Mouse (Mus musculus): Measurements from ENCODE around the gene Gramd1b. TPM values are rescaled to one million over a fixed set of nuclear protein-coding genes. Genes with fewer than 3 reads are reported as not detected.

Gramd1b gene
- polyA plus RNA-seq, 1 experiment from 2014 or later, result 2.7 TPM

- H3K9ac ChIP-seq, result no peak overlapping the region
- H3K27me3 ChIP-seq (ENCODE audit: insufficient read depth, low read length), result no peaks in the 10 kb centered on the region
- no peak for ATAC-seq (ENCODE audit: insufficient read depth)
- no peaks in the 10 kb centered on the region for H3K4me1 ChIP-seq (ENCODE audit: insufficient read depth)
- WGBS, result 74% methylated on average over 3 of the region's 3 CpGs
- H3K27ac ChIP-seq (ENCODE audit: low read depth), result no peak overlapping the region
- no peak for TF ChIP-seq CTCF (IDR thresholded peaks at IDR 0.05; ENCODE audit: low read depth)
- DNase-seq, result no peak
- no peak overlapping the region for H3K4me2 ChIP-seq
- no peak overlapping the region for H3K4me3 ChIP-seq (ENCODE audit: low read depth, low read length)
- H3K36me3 ChIP-seq (ENCODE audit: insufficient read depth), result no peaks in the 10 kb centered on the region
- no peaks in the 10 kb centered on the region for H3K9me3 ChIP-seq (ENCODE audit: low read depth, low read length)
Measured at GRCm38 (mm10) chr9:40481271-40481670, 49.9 kb downstream of the Gramd1b start.

- Histone ChIP-seq H3K4me2 (no peak overlapping the region), H3K36me3 (ENCODE audit: insufficient read depth) (no peaks in the 10 kb centered on the region), H3K27me3 (ENCODE audit: insufficient read depth, low read length) (no peaks in the 10 kb centered on the region), H3K9ac (no peak overlapping the region), H3K27ac (ENCODE audit: low read depth) (no peak overlapping the region), H3K9me3 (ENCODE audit: low read depth, low read length) (no peaks in the 10 kb centered on the region), H3K4me1 (ENCODE audit: insufficient read depth) (no peaks in the 10 kb centered on the region), H3K4me3 (ENCODE audit: low read depth, low read length) (no peak overlapping the region)
- WGBS, result 42% methylated on average over 4 of the region's 4 CpGs
- peak; percentile 66 for DNase-seq
- peak; percentile 74 for TF ChIP-seq CTCF (IDR thresholded peaks at IDR 0.05; ENCODE audit: low read depth)
- ATAC-seq (ENCODE audit: insufficient read depth), result no peak
Measured at GRCm38 (mm10) chr9:40479333-40479732, 51.9 kb downstream of the Gramd1b start.

- Histone ChIP-seq H3K4me2 (no peak overlapping the region), H3K4me3 (ENCODE audit: low read depth, low read length) (no peak overlapping the region), H3K27ac (ENCODE audit: low read depth) (no peak overlapping the region), H3K9ac (no peak overlapping the region), H3K27me3 (ENCODE audit: insufficient read depth, low read length) (no peaks in the 10 kb centered on the region), H3K36me3 (ENCODE audit: insufficient read depth) (no peaks in the 10 kb centered on the region), H3K4me1 (ENCODE audit: insufficient read depth) (no peaks in the 10 kb centered on the region), H3K9me3 (ENCODE audit: low read depth, low read length) (no peaks in the 10 kb centered on the region)
- ATAC-seq (ENCODE audit: insufficient read depth), result no peak
- TF ChIP-seq CTCF (IDR thresholded peaks at IDR 0.05; ENCODE audit: low read depth), result no peak
- 65% methylated on average over 9 of the region's 9 CpGs for WGBS
- DNase-seq, result no peak
Measured at GRCm38 (mm10) chr9:40478146-40478900, 52.9 kb downstream of the Gramd1b start.

- no peaks in the 10 kb centered on the region for H3K9me3 ChIP-seq (ENCODE audit: low read depth, low read length)
- no peak overlapping the region for H3K9ac ChIP-seq
- no peak for TF ChIP-seq CTCF (IDR thresholded peaks at IDR 0.05; ENCODE audit: low read depth)
- H3K4me1 ChIP-seq (ENCODE audit: insufficient read depth), result no peaks in the 10 kb centered on the region
- 85% methylated on average over 2 of the region's 2 CpGs for WGBS
- no peak overlapping the region for H3K4me2 ChIP-seq
- H3K27me3 ChIP-seq (ENCODE audit: insufficient read depth, low read length), result no peaks in the 10 kb centered on the region
- no peak for DNase-seq
- H3K4me3 ChIP-seq (ENCODE audit: low read depth, low read length), result no peak overlapping the region
- no peaks in the 10 kb centered on the region for H3K36me3 ChIP-seq (ENCODE audit: insufficient read depth)
- H3K27ac ChIP-seq (ENCODE audit: low read depth), result no peak overlapping the region
- no peak for ATAC-seq (ENCODE audit: insufficient read depth)
Measured at GRCm38 (mm10) chr9:40477611-40478010, 53.6 kb downstream of the Gramd1b start.

GRCm38 (mm10) chr9:40476098-40476497 is 55.1 kb downstream of the Gramd1b start:
- no peaks in the 10 kb centered on the region for H3K4me1 ChIP-seq (ENCODE audit: insufficient read depth)
- H3K9me3 ChIP-seq (ENCODE audit: low read depth, low read length), result no peaks in the 10 kb centered on the region
- no peaks in the 10 kb centered on the region for H3K36me3 ChIP-seq (ENCODE audit: insufficient read depth)
- no peak for DNase-seq
- no peak for TF ChIP-seq CTCF (IDR thresholded peaks at IDR 0.05; ENCODE audit: low read depth)
- H3K4me2 ChIP-seq, result no peak overlapping the region
- WGBS, result 83% methylated on average over 11 of the region's 11 CpGs
- no peak overlapping the region for H3K4me3 ChIP-seq (ENCODE audit: low read depth, low read length)
- no peak overlapping the region for H3K27ac ChIP-seq (ENCODE audit: low read depth)
- H3K27me3 ChIP-seq (ENCODE audit: insufficient read depth, low read length), result no peaks in the 10 kb centered on the region
- ATAC-seq (ENCODE audit: insufficient read depth), result no peak
- H3K9ac ChIP-seq, result no peak overlapping the region

- no peak for TF ChIP-seq CTCF (IDR thresholded peaks at IDR 0.05; ENCODE audit: low read depth)
- no peak for ATAC-seq (ENCODE audit: insufficient read depth)
- H3K36me3 ChIP-seq (ENCODE audit: insufficient read depth), result no peaks in the 10 kb centered on the region
- H3K4me3 ChIP-seq (ENCODE audit: low read depth, low read length), result no peak overlapping the region
- H3K27ac ChIP-seq (ENCODE audit: low read depth), result no peak overlapping the region
- WGBS, result 86% methylated on average over 9 of the region's 9 CpGs
- H3K4me2 ChIP-seq, result no peak overlapping the region
- H3K9me3 ChIP-seq (ENCODE audit: low read depth, low read length), result no peaks in the 10 kb centered on the region
- no peaks in the 10 kb centered on the region for H3K27me3 ChIP-seq (ENCODE audit: insufficient read depth, low read length)
- H3K9ac ChIP-seq, result no peak overlapping the region
- no peak for DNase-seq
- H3K4me1 ChIP-seq (ENCODE audit: insufficient read depth), result no peaks in the 10 kb centered on the region
Measured at GRCm38 (mm10) chr9:40472961-40473510, 58.1 kb downstream of the Gramd1b start.

GRCm38 (mm10) chr9:40469403-40470137 is 61.6 kb downstream of the Gramd1b start:
- Histone ChIP-seq H3K4me1 (ENCODE audit: insufficient read depth) (no peaks in the 10 kb centered on the region), H3K4me2 (no peak overlapping the region), H3K27me3 (ENCODE audit: insufficient read depth, low read length) (no peaks in the 10 kb centered on the region), H3K9me3 (ENCODE audit: low read depth, low read length) (no peaks in the 10 kb centered on the region), H3K4me3 (ENCODE audit: low read depth, low read length) (no peak overlapping the region), H3K27ac (ENCODE audit: low read depth) (no peak overlapping the region), H3K36me3 (ENCODE audit: insufficient read depth) (no peaks in the 10 kb centered on the region), H3K9ac (no peak overlapping the region)
- DNase-seq (no peak), ATAC-seq (ENCODE audit: insufficient read depth) (no peak)
- WGBS, result 57% methylated on average over 15 of the region's 15 CpGs
- TF ChIP-seq CTCF (IDR thresholded peaks at IDR 0.05; ENCODE audit: low read depth), result no peak
